Mouse (Mus musculus) hematopoietic multipotent progenitor cell, adult 10-12 weeks (in vitro differentiated cells): ENCODE data around the gene Vwde. TPM values are rescaled to one million over a fixed set of nuclear protein-coding genes. Genes with fewer than 3 reads are reported as not detected.

Experiments used
- polyA plus RNA-seq: library from polyadenylated mRNA; stranded (reverse); fragments of >175 nt; gene quantifications from 2 replicates; pipeline ENCODE4 v1.2.3, GENCODE M21; 2012; ENCODE audit warnings: low replicate concordance

Vwde gene
- polyA plus RNA-seq, result not detected in 2 replicates

GRCm38 (mm10) chr6:13224596-13225227 lies at the start of gene Vwde:
TSS of gene Vwde (minus strand) at chr6:13224965.

Other genes starting within 250 kb of the Vwde start
- 13.0 and 19.1 TPM in 2 replicates for gene Tmem106b, start 155.2 kb downstream of the Vwde start, polyA plus RNA-seq